Mouse (Mus musculus) bone marrow, adult 2 months (tissue): ENCODE measurements around the gene Tns3.

Experiments used
- CTCF ChIP-seq: fragments of 200-500 bp; IDR thresholded peaks from 2 replicates; pipeline ENCODE4 v1.5.1; 2011; ENCODE audit warnings: low read length, control low read depth; ENCODE audit not compliant: control insufficient read depth, insufficient read depth
- POLR2A ChIP-seq: fragments of 200-500 bp; IDR thresholded peaks from 2 replicates; pipeline ENCODE4 v1.6.1; 2011; ENCODE audit warnings: low read depth, mild to moderate bottlenecking, control low read depth, low read length, borderline replicate concordance; ENCODE audit not compliant: control insufficient read depth

DNA sequence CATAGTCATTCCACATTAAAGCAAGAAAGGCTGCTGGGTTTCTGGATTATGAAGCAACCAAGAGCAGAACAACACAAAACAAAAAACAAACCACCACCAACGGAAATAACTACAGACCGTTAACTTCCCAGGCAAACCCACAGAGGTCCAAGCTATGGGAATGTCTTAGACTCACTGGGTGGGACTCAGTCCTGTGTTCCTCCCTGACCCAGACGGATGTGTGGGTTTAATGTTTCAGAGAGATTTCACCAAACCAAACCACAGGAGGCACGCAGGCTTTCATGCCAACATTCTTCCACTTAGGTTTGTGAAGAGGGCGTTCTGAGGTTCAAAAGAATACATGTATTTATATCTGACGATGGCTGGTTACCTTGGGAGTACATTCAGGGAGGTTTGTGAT, 39.5 kb upstream of the Tns3 start:
- TF ChIP-seq CTCF (no peak), POLR2A (no peak)
